Comparison of ENCODE assay signal across 10 mouse cellular contexts in the genomic region with DNA sequence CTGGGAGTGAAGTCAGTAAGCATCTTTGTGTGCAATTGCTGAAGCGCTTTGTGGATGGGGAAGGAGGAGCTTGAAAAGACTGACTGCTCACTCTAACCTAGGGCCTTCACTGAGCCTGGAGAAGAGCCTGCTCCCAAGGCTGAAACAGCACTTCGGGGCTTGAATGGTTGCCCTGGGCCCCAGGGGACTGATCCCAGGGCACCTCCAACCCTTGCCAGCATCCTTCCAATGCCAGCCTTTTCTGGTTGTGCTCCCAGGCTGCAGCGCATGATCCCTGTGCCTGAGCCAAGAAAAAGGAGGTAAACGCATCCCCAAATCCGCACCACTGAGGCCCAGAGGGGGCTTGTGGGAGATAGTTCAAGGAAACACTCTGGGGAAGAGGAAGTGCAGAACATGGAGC.
DNase-seq lines count a peak whose midpoint lies in the region; ATAC-seq and TF ChIP-seq lines count a peak whose summit lies in the region.
"Had no signal": no experiment of that assay in that cellular context is flagged by ENCODE, and none has a peak within 500 bp of the region (broad histone marks: within the 10 kb centered on the region; RNA-seq: fewer than 3 reads in every experiment).

No protein-coding gene starts in this region.

- no peak overlapping the region for H3K9ac ChIP-seq in stomach, postnatal 0 days (ENCODE audit: low read length)
- H3K9ac ChIP-seq: limb, embryonic 13.5 days; neural tube, embryonic 12.5 days had no signal

- H3K4me2 ChIP-seq in stomach, postnatal 0 days (replicated peaks; ENCODE audit: low read depth): no peak overlapping the region
- H3K4me2 ChIP-seq: limb, embryonic 13.5 days; neural tube, embryonic 12.5 days had no signal

- no peak overlapping the region for H3K4me3 ChIP-seq in thymus, adult 2 months (ENCODE audit: control insufficient read depth, insufficient read depth, low read length)
- H3K4me3 ChIP-seq in stomach, postnatal 0 days (ENCODE audit: low read depth, low read length): no peak overlapping the region
- H3K4me3 ChIP-seq: limb, embryonic 13.5 days; neural tube, embryonic 12.5 days had no signal

- DNase-seq in gastrocnemius, adult 18-20 months (ENCODE audit: low spot score): peak; percentile 7
- DNase-seq in gastrocnemius, postnatal 4 days (ENCODE audit: low spot score in 2 of 2): no peak
- peak; percentile 27 for DNase-seq in ovary, postnatal 36 days (ENCODE audit: low spot score)
- no peak for DNase-seq in ovary, postnatal 10 days (ENCODE audit: low spot score)
- peak; percentile 59 for DNase-seq in kidney, adult 9 months
- DNase-seq in right cerebral cortex, postnatal 10 days (ENCODE audit: low spot score in 2 of 2): peak; percentile 79 to 82
- no peak for DNase-seq in thymus, adult 2 months
- DNase-seq in stomach, postnatal 0 days (ENCODE audit: low spot score): no peak

- no peak for TF ChIP-seq EP300 in stomach, postnatal 0 days (optimal IDR thresholded peaks at IDR 0.05)

- ATAC-seq in stomach, postnatal 0 days (ENCODE audit: low FRiP score, low TSS enrichment): no peak

- no peaks in the 10 kb centered on the region for H3K36me3 ChIP-seq in thymus, adult 2 months (ENCODE audit: control insufficient read depth, insufficient read depth, low read length)
- H3K36me3 ChIP-seq in stomach, postnatal 0 days (ENCODE audit: control insufficient read depth, insufficient read depth, low read length): no peaks in the 10 kb centered on the region
- H3K36me3 ChIP-seq: limb, embryonic 13.5 days; neural tube, embryonic 12.5 days had no signal

- H3K9me3 ChIP-seq in stomach, postnatal 0 days (ENCODE audit: control insufficient read depth, low read length): no peaks in the 10 kb centered on the region
- H3K9me3 ChIP-seq: limb, embryonic 13.5 days; neural tube, embryonic 12.5 days had no signal

- whole genome bisulfite sequencing in thymus, adult 2 months: 85% methylated on average over 5 of the region's 5 CpGs
- 71% methylated on average over 5 of the region's 5 CpGs for WGBS in stomach, postnatal 0 days

- H3K27ac ChIP-seq in thymus, adult 2 months (ENCODE audit: control insufficient read depth, insufficient read depth, low read length): no peak overlapping the region
- H3K27ac ChIP-seq in stomach, postnatal 0 days (replicated peaks): no peak overlapping the region
- H3K27ac ChIP-seq: limb, embryonic 13.5 days; neural tube, embryonic 12.5 days had no signal

- TF ChIP-seq CTCF in thymus, adult 2 months (IDR thresholded peaks at IDR 0.05; ENCODE audit: borderline replicate concordance, control insufficient read depth, extremely low read depth, insufficient read depth, low read length, poor library complexity): no peak
- no peak for TF ChIP-seq CTCF in stomach, postnatal 0 days (IDR thresholded peaks at IDR 0.05; ENCODE audit: low read depth)

- H3K27me3 ChIP-seq in thymus, adult 2 months (ENCODE audit: control insufficient read depth, insufficient read depth, low read length): no peaks in the 10 kb centered on the region
- no peaks in the 10 kb centered on the region for H3K27me3 ChIP-seq in stomach, postnatal 0 days (ENCODE audit: control insufficient read depth, insufficient read depth, low read length)
- H3K27me3 ChIP-seq: neural tube, embryonic 12.5 days had no signal

- no peaks in the 10 kb centered on the region for H3K4me1 ChIP-seq in thymus, adult 2 months (replicated peaks; ENCODE audit: control insufficient read depth, insufficient read depth, low read length)
- H3K4me1 ChIP-seq in stomach, postnatal 0 days (replicated peaks; ENCODE audit: control insufficient read depth, insufficient read depth): no peaks in the 10 kb centered on the region

- no peak for TF ChIP-seq POLR2A in thymus, adult 2 months (IDR thresholded peaks at IDR 0.05; ENCODE audit: control insufficient read depth, extremely low read depth, insufficient read depth, low read length, poor library complexity)

Comparison
In these comparisons a context has a peak if more than half of its experiments do, and no peak if none do; other contexts are left out.
1. DNase-seq: peak in gastrocnemius, adult 18-20 months (single experiment), ovary, postnatal 36 days (single experiment), kidney, adult 9 months (single experiment) and right cerebral cortex, postnatal 10 days (2 of 2); none in gastrocnemius, postnatal 4 days (0 of 2), ovary, postnatal 10 days (single experiment), thymus, adult 2 months (single experiment) and stomach, postnatal 0 days (single experiment).